Mouse (Mus musculus) megakaryocyte, embryonic 14.5 days (primary cell): Measurements from ENCODE around the gene Dcp1b.

Experiments
- FLI1 ChIP-seq: IDR thresholded peaks from 2 replicates; pipeline ENCODE4 v1.6.1; 2012; ENCODE audit warnings: low read length, inconsistent platforms, mixed read lengths
- GATA1 ChIP-seq: IDR thresholded peaks from 3 replicates; pipeline ENCODE4 v1.6.1; 2012; ENCODE audit warnings: mixed read lengths, low read length, inconsistent platforms, borderline replicate concordance

DNA sequence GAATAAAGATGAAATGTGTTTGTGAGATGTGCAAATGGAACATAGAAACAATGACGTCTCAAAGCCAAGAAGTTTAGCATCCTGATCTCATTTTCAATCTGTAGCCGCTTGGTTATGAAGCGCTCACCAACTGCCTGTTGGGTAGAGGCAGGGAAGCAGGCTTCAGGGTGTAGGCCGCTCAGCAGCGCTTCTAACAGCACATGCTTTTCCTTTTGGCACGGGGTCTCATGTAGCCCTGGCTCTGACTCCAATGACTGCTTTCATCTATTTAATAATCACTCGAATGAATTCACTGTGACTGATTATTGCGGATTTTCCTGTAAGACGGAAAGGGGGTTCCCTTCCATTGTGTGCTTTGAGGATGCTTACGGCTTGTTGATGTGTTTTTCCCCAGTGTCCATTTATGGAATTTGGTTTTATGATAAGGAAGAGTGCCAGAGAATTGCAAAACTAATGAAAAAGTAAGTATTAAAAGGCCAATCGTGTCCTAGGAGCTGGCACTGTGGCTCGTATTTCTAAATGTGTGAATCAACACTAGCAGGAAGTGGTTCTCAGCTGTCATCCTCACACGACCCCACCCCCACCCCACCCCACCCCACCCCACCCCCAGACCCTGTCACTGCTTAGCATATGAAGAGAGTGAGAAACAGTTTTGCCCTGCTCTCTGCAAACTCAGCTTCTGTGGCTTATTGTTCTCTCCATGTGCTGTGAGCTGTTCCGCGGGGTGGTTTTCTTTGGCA, 23.7 kb downstream of the Dcp1b start:
- TF ChIP-seq GATA1 (no peak), FLI1 (no peak)
